Mouse (Mus musculus) skeletal muscle tissue, adult 2 months (tissue): Measurements from ENCODE around the gene Sell.
"Not testable (repeated sequence)": the region's sequence is repeated elsewhere in the genome, so short reads cannot be mapped to it uniquely, and the experiment has no call there.

Experiments
- DNase-seq: peaks from one replicate; pipeline ENCODE4 v3.0.0-alpha.2; 2012; ENCODE audit warnings: low read depth, low spot score

Gene Sell

GRCm38 (mm10) chr1:164061925-164062324 lies at the start of gene Sell:
Gene Sell (plus strand): TSS chr1:164061982.
- DNase-seq = peak; percentile 7

- no peak for DNase-seq
Measured at GRCm38 (mm10) chr1:164014616-164015015, 47.2 kb upstream of the Sell start.

DNA sequence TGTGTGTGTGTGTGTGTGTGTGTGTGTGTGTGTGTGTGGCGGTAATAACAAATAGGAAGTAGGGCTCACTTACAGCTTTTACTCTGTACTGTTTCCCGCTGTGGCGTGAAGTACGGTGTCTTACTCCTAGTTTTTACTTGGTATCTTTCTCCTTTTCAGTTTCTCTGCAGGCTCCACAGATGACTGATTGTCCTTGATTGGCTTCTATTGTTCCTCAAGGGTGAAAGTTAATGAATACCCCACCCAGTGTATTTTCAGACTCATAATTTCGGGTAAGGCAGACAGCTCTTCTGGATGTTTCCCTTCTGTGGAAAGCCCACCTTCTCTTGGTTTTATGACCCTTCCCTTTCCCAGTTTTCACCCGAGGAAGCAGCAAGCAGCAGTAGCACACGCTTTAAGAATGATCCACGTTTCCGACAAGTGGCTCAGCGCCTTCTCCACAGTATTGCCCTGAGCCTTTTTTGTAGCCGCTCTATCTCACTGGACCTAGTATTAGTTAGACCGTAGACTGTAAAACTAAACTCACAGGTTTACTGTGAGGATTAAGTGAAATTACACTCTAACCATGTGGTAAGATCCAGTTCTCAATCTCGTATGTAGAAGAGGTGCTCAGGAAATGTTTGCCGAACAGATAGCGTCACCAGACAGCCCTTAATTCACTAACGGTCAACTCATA lies 43.4 kb upstream of the Sell start:
- no peak for DNase-seq

DNA sequence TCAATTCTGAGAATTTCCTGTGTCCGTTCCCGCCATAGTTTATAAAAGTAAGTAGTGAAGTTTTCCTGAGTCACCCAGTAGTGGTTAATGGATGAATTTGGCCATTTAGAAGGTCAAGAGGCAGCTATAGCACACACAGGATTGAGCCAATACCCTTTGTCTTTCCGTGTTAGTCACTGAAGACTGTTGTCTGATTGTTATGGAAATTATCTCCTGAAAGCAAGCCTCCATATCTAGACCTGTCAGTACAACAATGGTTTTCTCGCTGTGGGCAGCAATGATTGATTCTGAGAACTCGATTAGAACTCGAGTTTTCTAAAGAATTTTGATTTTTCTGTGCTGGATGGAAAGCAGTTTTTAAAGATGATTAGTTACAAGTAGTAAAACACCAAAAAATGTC lies 42.0 kb upstream of the Sell start:
- DNase-seq = no peak

GRCm38 (mm10) chr1:164020746-164021145 lies 41.0 kb upstream of the Sell start:
- not testable (repeated sequence) for DNase-seq

DNA sequence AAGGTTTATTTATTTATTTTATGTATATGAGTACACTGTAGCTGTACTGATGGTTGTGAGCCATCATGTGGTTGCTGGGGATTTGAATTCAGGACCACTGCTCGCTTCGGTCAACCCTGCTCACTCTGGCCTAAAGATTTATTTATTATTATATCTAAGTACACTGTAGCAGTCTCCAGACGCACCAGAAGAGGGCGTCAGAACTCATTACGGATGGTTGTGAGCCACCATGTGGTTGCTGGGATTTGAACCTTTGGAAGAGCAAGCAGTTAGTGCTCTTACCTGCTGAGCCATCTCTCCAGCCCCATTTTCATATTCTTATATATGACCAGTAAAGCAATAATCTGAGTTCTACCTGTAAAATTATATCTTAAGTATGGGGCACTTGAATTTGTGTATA lies 39.7 kb upstream of the Sell start:
- not testable (repeated sequence) for DNase-seq

GRCm38 (mm10) chr1:164025685-164026084 lies 36.1 kb upstream of the Sell start:
- no peak for DNase-seq

GRCm38 (mm10) chr1:164027416-164027815 lies 34.4 kb upstream of the Sell start:
- no peak for DNase-seq

DNA sequence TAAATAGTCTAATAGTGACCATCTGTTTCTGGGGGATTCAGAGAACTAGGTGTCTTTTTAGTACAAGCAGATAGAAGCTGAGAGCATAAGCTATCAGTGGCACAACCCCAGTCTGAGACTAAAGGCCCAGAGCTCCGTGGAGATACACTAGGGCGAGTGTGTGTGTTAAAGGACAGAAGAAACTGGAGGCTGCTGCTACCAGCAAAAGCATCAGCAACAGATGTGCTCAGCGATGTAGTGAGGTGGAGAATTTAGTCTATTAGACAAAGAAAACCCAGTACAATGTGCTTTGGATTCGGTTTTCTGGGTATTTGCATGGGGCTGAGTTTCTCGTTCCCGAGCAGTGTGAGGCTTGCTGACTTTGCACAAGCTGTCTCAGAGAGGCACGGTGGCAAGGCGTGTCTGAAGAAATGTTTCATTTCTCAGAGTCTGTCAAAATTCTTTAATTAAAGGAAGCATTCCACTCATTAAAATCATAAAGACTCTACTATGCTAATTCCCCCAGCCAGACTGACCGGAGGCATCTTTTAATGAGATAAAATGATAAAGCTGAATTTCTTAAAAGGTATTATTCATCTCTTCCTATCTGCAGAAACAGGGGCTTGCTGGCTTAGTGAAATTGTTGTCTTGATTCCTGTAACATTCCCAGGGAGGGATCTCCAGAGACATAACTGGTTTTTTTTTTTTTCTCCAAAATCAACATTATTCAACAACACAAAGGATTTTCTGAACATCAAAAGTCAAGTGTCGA lies 21.2 kb upstream of the Sell start:
- DNase-seq = no peak

GRCm38 (mm10) chr1:164043549-164043948 lies 18.2 kb upstream of the Sell start:
- no peak for DNase-seq

DNA sequence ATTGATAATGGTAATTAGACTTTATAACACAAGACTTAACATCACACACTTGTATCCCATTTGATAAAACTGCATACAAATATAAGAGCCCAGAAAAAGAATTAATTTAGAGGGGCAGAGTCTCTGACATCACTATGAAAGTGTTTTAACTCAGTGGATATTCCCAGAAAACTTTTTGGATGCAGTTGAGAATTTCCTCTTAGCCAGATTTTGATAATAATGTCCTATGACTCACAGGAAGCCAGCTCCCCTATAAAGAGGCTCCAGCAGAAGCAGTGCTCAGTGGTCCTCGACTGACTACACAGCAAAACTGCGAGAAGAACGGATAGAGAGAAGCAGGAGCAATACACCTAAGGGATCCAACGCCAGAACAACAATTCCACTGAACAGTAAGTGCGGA lies 13.8 kb upstream of the Sell start, which contains the start of gene Sele:
TSS of gene Sele (plus strand) at position 301 of the 400 bp plus-strand sequence.
- no peak for DNase-seq

- no peak for DNase-seq
Measured at GRCm38 (mm10) chr1:164053561-164053960, 8.2 kb upstream of the Sell start.

DNA sequence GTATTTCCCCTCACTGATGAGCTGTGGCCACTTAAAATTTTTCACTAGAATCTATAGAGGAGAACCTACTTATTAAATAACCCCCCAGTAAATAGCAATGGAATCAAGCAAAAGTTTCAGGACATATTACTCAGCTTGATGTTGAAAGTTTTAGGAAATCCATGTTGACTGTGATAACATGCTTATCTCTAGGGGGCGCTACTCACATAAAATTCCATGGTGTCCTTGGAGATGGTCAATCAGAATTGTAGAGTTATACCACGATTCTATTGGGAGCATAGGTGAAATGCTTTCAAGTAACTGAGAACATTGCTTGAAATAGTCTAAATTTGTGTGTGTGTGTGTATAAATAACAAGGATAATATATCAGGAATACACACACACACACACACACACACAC lies 7.0 kb upstream of the Sell start:
- DNase-seq = no peak

DNA sequence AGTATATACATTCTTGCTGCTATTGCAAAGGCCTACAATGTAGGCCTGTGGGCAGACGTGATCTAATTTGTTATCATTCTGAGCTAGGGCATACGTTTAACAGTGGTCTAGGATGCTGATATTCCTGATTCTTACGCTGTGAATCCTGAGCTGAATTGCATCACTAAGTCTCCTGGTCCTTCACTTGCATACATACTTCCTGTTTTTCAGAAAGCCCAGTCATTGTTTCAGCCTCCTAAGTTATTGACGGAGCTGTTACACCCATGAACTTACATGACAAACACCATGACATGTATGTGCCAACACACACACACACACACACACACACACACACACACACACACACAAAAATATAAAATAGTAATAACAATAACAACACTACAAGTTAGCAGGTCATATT lies 1.7 kb upstream of the Sell start:
- DNase-seq = no peak

- peak; percentile 8 for DNase-seq
Measured at GRCm38 (mm10) chr1:164061278-164061677, 504 bp upstream of the Sell start.

- DNase-seq = no peak
Measured at GRCm38 (mm10) chr1:164062856-164063255, 1.1 kb downstream of the Sell start.

DNA sequence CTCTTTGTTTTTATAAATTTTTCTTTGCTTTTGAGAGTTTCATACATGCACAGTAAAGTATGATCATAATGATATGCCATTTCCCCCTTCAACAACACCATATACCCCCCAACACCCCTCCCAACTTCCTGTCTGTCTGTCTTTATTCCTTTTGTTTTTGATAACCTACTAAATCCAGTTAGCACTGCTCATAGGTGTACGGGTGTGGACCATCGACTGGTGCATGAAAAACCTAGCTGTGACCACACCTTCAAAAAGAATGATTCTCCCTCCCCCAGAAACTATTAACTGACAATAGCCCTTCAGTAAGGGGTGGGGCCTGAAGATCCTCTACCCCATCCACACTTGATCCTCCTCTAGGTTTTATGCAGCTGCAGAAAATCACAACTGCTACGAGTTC lies 2.0 kb downstream of the Sell start:
- no peak for DNase-seq

DNA sequence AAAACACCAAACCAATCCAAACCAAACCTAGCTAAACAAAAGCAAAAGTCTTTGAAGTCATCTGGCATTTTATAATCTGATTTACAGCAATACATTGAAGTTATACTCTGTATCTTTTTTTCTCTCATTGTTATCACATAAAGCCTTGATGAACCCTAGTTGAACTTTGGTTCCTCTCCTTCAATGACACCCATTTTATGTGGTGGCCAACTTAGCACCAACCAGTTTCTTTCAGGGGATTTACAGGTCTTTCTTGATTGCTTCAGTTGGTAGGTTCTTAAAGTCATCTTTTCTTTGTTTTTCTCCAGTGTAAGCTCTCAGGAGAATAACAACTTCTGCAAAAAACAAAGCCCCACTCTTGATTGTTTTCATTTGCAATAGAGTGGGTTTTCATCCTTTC lies 7.5 kb downstream of the Sell start:
- no peak for DNase-seq

DNA sequence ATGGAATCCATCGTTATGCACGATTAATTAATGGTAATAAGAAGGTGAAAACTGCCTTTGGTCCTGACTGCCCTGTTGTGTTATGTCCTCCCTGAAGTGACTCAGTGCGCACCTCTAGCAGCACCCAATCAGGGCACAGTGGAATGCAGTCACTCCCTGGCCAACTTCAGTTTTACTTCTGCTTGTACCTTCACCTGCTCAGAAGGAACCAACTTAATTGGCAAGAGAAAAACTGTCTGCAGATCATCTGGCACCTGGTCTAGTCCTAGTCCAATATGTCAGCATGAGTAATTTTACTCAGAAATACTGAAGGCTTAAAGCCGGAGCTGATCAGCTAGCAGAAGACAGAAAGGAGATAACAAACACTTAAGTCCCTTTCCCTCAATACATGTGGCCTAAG lies 8.7 kb downstream of the Sell start:
- DNase-seq = no peak

- DNase-seq = no peak
Measured at GRCm38 (mm10) chr1:164071111-164071510, 9.3 kb downstream of the Sell start.

GRCm38 (mm10) chr1:164072001-164072400 lies 10.2 kb downstream of the Sell start:
- no peak for DNase-seq

DNA sequence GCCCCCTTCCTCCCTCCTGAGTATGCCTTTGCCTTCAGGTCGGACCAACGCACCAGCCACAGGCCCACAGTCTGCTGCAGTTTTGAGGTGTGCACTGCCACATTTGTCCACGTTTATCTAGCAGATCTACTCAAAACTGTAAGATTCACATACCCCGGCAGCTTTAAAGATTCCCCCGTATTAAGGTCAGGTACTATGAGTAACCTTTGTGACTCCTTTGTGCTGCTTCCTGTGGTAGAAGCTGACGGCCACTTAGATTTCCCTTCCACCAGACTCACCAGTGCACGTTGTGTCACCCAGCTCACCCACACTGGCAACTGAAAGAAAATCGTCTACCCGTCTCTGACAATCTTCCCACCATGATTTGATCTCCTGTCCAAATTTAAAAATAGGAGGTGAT lies 11.3 kb downstream of the Sell start:
- no peak for DNase-seq

- no peak for DNase-seq
Measured at GRCm38 (mm10) chr1:164073803-164074202, 12.0 kb downstream of the Sell start.
